Mouse (Mus musculus) spleen, adult 12 weeks (tissue): ENCODE results near the gene Flywch1.
A peak's percentile ranks its signal among the peaks of the same experiment; 100 is the strongest.

Source experiments
- DNase-seq: peaks from one replicate; pipeline ENCODE4 v3.0.0; 2022; ENCODE audit warnings: low spot score

Gene Flywch1

DNA sequence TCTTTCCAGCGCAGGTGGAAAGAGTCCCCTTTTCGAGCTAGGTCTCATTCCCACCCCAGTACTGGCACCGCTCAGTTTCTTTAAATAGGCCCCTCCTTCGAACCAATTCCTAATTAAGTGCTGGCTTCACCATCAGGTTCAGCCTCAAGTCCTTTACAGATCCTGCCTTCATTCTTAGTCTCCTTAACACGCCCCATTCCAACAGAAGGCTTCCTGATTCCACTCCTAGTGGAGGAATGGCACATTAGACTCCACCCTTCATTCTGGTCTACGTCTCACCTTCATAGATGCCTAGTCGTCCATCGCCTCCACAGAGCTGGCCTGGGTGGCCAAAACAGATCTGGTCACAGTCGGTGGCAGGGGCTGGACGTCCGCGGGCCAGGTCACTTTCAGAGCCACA is 28.5 kb downstream of the Flywch1 start:
- DNase-seq: no peak

DNA sequence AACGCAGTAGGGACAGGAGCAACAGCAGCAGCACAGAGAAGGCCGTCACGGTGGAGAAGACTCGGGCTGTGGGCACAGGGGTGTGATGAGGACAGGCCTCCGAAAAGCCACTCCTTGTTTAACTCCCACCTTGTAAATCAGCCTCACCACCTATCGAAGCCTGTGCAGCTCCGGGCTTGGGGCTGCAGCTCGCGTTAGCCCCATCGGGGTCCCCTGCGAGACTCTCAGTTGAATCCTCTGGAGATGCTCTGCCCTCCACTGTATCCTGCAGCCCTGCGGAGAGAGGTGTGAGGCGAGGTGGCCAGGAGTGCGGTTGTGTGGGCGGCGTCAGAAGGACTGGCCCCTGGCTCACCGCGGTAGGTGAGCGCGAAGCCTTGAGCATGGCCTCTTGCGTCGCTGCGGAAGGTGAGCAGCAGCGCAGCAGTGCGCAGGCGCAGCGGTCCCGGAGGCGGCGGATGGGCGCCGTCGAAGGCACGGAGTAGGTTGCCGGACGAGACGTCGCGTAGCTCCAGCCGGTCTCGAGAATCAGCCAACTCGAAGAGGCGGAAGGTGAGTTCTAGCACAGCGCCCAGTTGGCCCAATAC is 29.1 kb downstream of the Flywch1 start:
- no peak for DNase-seq

DNA sequence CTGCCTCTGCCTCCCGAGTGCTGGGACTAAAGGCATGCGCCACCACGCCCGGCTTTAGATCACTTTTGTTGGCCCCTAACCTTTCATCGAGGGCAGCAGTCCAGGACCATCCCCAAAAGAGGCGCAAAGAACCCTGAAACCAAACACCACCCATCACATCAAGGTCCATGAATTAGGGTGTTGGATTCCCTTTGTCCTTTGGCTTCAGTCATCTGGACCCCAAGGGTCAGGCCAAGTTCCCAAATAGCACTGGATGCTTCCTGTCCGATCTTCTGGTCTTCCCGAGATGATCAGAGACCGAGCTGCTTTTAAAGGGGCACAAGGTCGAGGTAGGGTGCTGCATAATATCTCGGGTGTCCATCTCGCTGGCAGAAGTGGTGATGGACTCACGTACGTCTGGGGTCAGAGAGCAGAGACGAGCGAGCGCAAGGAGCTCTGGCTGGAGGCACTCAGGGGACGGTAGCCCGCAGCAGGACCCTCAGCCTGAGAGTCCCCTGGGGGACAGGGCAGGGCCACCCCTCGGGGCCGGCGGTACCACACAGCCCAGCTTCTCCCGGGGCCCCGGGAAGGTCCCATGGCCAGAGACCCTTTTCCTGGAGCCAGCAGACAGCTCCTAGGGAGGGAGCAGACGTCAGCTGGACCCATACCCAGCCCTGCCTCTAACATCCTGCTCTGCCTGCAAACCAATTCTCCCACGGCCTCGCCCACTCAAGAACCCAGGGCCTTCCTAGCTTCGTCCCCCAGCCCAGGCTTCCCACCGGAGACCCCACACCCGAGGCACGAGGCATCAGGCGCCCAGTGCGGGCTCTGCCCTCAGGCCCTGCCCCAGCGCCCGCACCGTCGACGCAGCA is 29.8 kb downstream of the Flywch1 start:
- DNase-seq: no peak

- DNase-seq: no peak
Observed at GRCm38 (mm10) chr17:23740598-23741021, 30.8 kb downstream of the Flywch1 start, which contains the start of gene Paqr4. Gene Paqr4 (minus strand): TSS chr17:23740867.

DNA sequence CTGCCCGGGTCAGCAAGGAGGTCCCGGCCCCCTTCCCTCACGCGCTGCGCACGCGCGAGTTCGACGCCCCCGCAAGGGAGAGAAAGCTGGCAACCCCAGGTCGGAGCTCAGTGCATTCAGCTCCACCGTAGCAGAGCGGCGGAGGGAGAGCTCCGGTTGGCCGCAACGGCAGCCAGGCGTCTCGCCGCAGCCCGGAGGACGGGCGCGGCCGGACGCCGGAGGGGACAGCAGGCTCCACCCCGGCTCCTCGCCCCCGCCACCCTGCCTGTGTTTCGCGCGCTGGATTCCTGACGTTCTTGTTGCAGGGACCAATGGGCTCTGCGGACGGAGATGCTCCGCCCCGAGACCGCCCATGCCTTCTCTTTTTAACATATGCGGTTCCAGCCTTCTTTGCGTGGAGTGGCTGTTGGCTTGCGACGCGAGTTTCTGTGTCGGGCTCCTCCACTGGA is 31.2 kb downstream of the Flywch1 start:
- peak; percentile 70 for DNase-seq

GRCm38 (mm10) chr17:23739202-23740135 is 31.9 kb downstream of the Flywch1 start:
- no peak for DNase-seq

GRCm38 (mm10) chr17:23738836-23739201 is 32.6 kb downstream of the Flywch1 start:
- no peak for DNase-seq

GRCm38 (mm10) chr17:23737493-23738445 is 33.6 kb downstream of the Flywch1 start:
- no peak for DNase-seq

DNA sequence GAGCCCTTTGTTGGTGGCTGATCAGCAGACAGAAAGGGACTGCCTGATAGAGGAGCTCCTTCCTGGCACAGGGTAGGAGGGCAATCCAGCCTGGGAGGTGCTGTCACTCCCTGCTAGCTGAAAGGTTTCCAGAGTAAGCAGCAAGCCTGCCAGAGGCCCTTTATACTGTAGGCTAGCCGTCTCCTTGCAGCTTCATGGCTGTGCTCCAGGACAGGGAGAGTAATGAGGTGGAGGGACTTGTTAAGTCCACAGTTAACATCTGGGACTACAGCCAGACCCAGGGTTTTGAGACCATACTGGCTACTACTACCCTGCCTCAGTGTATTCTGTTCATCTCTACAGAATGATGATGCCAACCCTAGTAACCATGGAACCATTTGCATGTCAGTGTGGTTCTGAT is 37.1 kb downstream of the Flywch1 start:
- DNase-seq: no peak

- no peak for DNase-seq
Observed at GRCm38 (mm10) chr17:23730441-23730840, 41.0 kb downstream of the Flywch1 start.

GRCm38 (mm10) chr17:23726758-23727142 is 44.7 kb downstream of the Flywch1 start:
- DNase-seq: peak; percentile 46

DNA sequence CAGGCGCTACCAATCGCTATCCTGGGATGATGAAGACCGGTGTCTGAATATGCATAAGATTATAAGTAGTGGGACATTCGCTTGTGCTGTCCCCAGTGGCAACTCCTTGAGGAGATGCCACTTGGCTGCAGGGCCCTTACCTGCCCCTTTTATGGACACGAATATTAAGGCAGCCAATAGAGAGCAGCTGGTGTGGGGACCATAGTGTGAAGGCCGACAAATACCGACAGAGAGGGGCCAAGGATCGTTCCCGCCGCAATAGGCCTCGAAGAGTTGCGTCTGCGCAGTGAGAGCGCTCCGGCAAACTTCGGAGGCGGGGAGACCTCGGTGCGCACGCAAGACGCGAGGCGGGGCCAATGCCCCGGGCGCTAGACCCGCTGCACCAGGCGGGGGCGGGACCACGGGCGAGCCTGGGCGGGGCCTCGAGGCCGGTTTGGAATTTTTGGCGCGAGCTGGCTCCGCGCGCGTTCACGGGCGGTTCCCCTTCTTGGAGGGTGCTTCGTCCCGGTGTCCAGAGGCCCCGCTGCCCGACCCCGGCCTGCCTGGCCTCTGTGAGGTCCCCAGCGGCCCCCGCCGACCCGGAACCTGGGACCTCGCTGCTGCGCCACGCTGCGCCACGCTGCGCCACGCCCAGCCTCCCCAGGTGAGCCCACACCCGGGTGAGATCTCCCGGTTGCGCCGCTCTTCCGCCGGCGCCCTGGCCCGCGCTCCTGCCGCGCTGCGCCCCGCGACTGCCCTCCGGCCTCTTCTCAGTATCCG is 45.2 kb downstream of the Flywch1 start, which contains the start of gene Pkmyt1:
Gene Pkmyt1, plus strand, starts transcription at position 338 of the 759 bp plus-strand sequence.
- peak; percentile 96 for DNase-seq

DNA sequence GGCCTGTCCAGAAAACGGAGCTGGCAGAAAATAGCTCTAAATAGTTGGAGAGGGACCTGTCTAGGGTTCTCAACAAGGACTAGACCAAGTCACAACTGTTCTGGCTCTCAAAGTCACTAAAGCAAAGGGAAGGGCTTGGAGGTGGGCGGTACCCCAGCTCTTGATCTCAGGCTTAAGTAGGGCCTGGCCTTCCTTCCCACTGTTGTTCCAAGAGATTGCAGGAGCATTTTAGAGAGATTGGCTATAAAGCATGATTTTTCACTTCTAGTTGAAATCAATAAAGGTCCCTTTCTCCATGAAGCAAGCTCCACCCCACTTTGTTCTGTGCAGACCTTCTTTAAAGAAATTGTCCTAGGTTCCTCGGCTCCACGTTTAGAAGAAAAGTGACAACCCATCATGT is 45.9 kb downstream of the Flywch1 start:
- no peak for DNase-seq

- DNase-seq: no peak
Observed at GRCm38 (mm10) chr17:23722376-23723125, 48.9 kb downstream of the Flywch1 start, which contains the start of gene 1520401A03Rik. Gene 1520401A03Rik (minus strand): TSS chr17:23722783.

DNA sequence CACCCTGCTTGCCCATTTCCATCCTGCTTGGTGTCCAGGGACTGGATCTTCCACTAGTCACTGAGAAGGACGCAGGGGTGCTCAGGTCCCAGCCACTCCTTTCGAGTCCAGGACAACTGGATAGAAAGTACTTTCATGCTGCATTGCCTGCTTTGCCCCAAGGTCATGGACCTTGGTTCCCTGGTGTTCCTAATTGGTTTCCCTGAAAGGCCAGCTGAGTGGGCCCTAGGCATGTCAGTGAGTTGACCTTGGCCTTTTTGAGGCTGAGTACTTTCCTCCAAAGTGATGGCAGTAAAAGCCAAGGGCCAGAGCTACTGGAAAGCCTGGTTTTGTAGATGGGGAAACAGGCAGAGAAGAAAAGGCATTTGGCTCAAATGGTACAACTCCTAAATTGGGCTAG is 49.5 kb downstream of the Flywch1 start:
- no peak for DNase-seq

DNA sequence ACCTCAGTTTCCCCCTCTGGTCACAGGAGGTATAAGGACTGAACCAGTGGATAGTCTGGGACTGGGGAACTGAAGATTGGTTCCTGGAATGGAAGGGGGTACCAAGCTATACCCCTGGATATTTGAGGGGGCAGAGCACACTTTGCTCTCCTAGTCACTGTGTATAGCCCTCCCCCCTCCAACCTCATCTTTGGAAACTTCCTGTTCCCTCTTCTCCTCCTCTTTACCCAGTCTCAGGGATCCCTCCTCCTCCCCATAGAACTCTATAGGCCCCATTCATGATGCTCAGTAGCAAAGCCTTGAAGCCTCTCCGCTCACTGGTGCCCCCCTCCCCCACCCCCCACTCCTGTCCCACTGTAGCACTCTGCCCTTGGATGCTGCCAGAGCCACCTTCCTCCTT is 51.9 kb downstream of the Flywch1 start:
- DNase-seq: no peak

GRCm38 (mm10) chr17:23717003-23717402 is 54.4 kb downstream of the Flywch1 start:
- no peak for DNase-seq

- DNase-seq: peak; percentile 58
Observed at GRCm38 (mm10) chr17:23706212-23706611, 65.2 kb downstream of the Flywch1 start.

- DNase-seq: no peak
Observed at GRCm38 (mm10) chr17:23705525-23706104, 65.8 kb downstream of the Flywch1 start.
